Mouse (Mus musculus): ENCODE results near the gene Aven. TPM values are rescaled to one million over a fixed set of nuclear protein-coding genes. Genes with fewer than 3 reads are reported as not detected.

Gene Aven
- polyA plus RNA-seq, 1 experiment from 2014 or later: 5.0 TPM

- Histone ChIP-seq H3K9ac (no peak overlapping the region), H3K4me2 (no peak overlapping the region), H3K4me3 (replicated peaks) (no peak overlapping the region), H3K36me3 (replicated peaks) (peaks cover 41% of the 10 kb centered on the region), H3K4me1 (replicated peaks) (no peaks in the 10 kb centered on the region), H3K27me3 (no peaks in the 10 kb centered on the region), H3K9me3 (replicated peaks) (no peaks in the 10 kb centered on the region), H3K27ac (replicated peaks) (no peak overlapping the region)
- ATAC-seq (ENCODE audit: insufficient read depth): no peak
- WGBS (ENCODE audit: insufficient replicate concordance): 65% methylated on average over 5 of the region's 5 CpGs
Measured at GRCm38 (mm10) chr2:112470961-112471381, 21.8 kb upstream of the Aven start.

GRCm38 (mm10) chr2:112472076-112472475 is 20.7 kb upstream of the Aven start:
- Histone ChIP-seq H3K36me3 (replicated peaks) (peaks cover 32% of the 10 kb centered on the region), H3K27ac (replicated peaks) (no peak overlapping the region), H3K9me3 (replicated peaks) (no peaks in the 10 kb centered on the region), H3K4me3 (replicated peaks) (no peak overlapping the region), H3K9ac (no peak overlapping the region), H3K27me3 (no peaks in the 10 kb centered on the region), H3K4me2 (no peak overlapping the region), H3K4me1 (replicated peaks) (no peaks in the 10 kb centered on the region)
- 72% methylated on average over 2 of the region's 2 CpGs for WGBS (ENCODE audit: insufficient replicate concordance)
- no peak for ATAC-seq (ENCODE audit: insufficient read depth)

- no peak overlapping the region for H3K4me2 ChIP-seq
- 46% methylated on average over 5 of the region's 5 CpGs for WGBS (ENCODE audit: insufficient replicate concordance)
- H3K36me3 ChIP-seq (replicated peaks): peaks cover 4% of the 10 kb centered on the region; the same call in 1 of the 2 replicates
- no peak overlapping the region for H3K27ac ChIP-seq (replicated peaks)
- no peak for ATAC-seq (ENCODE audit: insufficient read depth)
- no peak overlapping the region for H3K9ac ChIP-seq
- H3K9me3 ChIP-seq (replicated peaks): no peaks in the 10 kb centered on the region
- H3K4me3 ChIP-seq (replicated peaks): no peak overlapping the region
- no peaks in the 10 kb centered on the region for H3K27me3 ChIP-seq
- no peaks in the 10 kb centered on the region for H3K4me1 ChIP-seq (replicated peaks)
Measured at GRCm38 (mm10) chr2:112474997-112475724, 17.6 kb upstream of the Aven start.

DNA sequence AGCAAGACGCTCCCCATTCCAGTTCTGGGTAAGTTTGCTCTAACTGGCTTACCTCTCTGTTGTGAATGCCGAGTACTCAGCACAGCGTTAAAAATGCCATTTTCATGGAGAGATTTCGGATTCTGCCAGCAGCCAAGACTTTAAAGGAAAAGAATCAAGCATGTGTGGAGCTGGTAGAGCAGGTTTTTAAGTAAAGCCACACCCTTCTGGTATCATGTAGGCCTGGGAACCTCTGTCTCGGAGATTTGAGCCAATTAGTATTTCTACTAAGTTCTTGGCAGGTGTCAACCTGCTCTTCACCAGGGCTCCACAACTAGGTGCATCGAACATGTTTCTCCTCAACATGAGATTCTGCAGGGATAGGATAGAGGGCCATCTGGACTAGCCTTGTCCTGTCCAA is 16.2 kb upstream of the Aven start:
- no peak overlapping the region for H3K4me3 ChIP-seq (replicated peaks)
- H3K9ac ChIP-seq: no peak overlapping the region
- ATAC-seq (ENCODE audit: insufficient read depth): no peak
- no peak overlapping the region for H3K4me2 ChIP-seq
- no peaks in the 10 kb centered on the region for H3K27me3 ChIP-seq
- no peaks in the 10 kb centered on the region for H3K9me3 ChIP-seq (replicated peaks)
- no peak overlapping the region for H3K27ac ChIP-seq (replicated peaks)
- WGBS (ENCODE audit: insufficient replicate concordance): 66% methylated on average over 6 of the region's 6 CpGs
- no peaks in the 10 kb centered on the region for H3K4me1 ChIP-seq (replicated peaks)
- no peaks in the 10 kb centered on the region for H3K36me3 ChIP-seq (replicated peaks)

GRCm38 (mm10) chr2:112480669-112481068 is 12.1 kb upstream of the Aven start, which contains the start of gene Chrm5:
Gene Chrm5 (minus strand): TSS chr2:112480769.
- 74% methylated on average over 5 of the region's 5 CpGs for WGBS (ENCODE audit: insufficient replicate concordance)
- ATAC-seq (ENCODE audit: insufficient read depth): no peak
- no peak within 1 kb of the TSS for H3K9ac ChIP-seq
- no peak within 1 kb of the TSS for H3K4me3 ChIP-seq (replicated peaks)
- no peaks in the 10 kb centered on the region for H3K36me3 ChIP-seq (replicated peaks)
- no peaks in the 10 kb centered on the region for H3K9me3 ChIP-seq (replicated peaks)
- H3K4me2 ChIP-seq: no peak within 1 kb of the TSS
- H3K27ac ChIP-seq (replicated peaks): no peak within 1 kb of the TSS
- H3K4me1 ChIP-seq (replicated peaks): no peaks in the 10 kb centered on the region
- H3K27me3 ChIP-seq: peaks cover 3% of the 10 kb centered on the region; the same call in 1 of the 2 replicates

DNA sequence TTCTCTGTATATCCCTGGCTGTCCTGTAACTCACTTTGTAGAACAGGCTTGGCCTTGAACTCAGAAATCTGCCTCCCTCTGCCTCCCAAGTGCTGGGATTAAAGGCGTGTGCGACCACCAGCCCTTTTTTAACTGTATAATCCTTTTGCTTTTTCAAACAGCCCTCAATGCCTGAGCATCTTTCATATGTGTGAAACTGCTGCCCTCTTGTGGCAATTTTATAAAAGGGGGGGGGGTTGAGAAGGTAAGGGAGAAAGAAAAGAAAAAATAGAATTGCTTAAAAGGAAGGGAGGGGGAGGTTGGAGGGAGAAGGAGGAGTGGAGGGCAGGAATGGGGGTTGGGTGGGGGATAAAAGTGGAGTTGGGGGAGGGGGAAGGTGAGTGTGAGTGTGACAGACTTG is 11.2 kb upstream of the Aven start:
- no peak overlapping the region for H3K27ac ChIP-seq (replicated peaks)
- 4% methylated on average over 2 of the region's 2 CpGs for WGBS (ENCODE audit: insufficient replicate concordance)
- peaks cover 3% of the 10 kb centered on the region; the same call in 1 of the 2 replicates for H3K27me3 ChIP-seq
- H3K4me2 ChIP-seq: no peak overlapping the region
- H3K36me3 ChIP-seq (replicated peaks): no peaks in the 10 kb centered on the region
- H3K9ac ChIP-seq: no peak overlapping the region
- no peaks in the 10 kb centered on the region for H3K4me1 ChIP-seq (replicated peaks)
- H3K4me3 ChIP-seq (replicated peaks): no peak overlapping the region
- no peaks in the 10 kb centered on the region for H3K9me3 ChIP-seq (replicated peaks)
- no peak for ATAC-seq (ENCODE audit: insufficient read depth)

GRCm38 (mm10) chr2:112482533-112483333 is 10.0 kb upstream of the Aven start:
- H3K4me2 ChIP-seq: no peak overlapping the region
- WGBS (ENCODE audit: insufficient replicate concordance): 65% methylated on average over 5 of the region's 5 CpGs
- H3K36me3 ChIP-seq (replicated peaks): no peaks in the 10 kb centered on the region
- ATAC-seq (ENCODE audit: insufficient read depth): no peak
- H3K4me3 ChIP-seq (replicated peaks): no peak overlapping the region
- H3K9me3 ChIP-seq (replicated peaks): no peaks in the 10 kb centered on the region
- H3K27ac ChIP-seq (replicated peaks): no peak overlapping the region
- peaks cover 3% of the 10 kb centered on the region; the same call in 1 of the 2 replicates for H3K27me3 ChIP-seq
- H3K4me1 ChIP-seq (replicated peaks): no peaks in the 10 kb centered on the region
- no peak overlapping the region for H3K9ac ChIP-seq

DNA sequence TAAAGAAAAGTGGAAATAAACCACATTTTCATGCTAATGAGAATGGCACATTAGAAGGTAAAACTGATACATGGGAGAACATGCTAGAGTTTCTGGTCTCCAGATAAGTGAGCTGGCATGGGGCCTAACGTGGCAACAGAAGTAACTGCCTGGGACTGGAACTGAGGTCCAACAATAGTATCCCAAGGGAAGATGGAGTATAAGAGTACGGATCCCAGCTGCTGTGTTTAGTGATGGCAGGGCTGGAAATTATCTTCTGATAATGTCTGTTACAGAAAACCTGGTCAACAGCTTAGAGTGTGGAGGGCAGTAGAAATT is 9.5 kb upstream of the Aven start:
- 71% methylated on average over 2 of the region's 2 CpGs for WGBS (ENCODE audit: insufficient replicate concordance)
- H3K9me3 ChIP-seq (replicated peaks): no peaks in the 10 kb centered on the region
- peaks cover 3% of the 10 kb centered on the region; the same call in 1 of the 2 replicates for H3K27me3 ChIP-seq
- no peaks in the 10 kb centered on the region for H3K4me1 ChIP-seq (replicated peaks)
- no peak overlapping the region for H3K4me2 ChIP-seq
- no peaks in the 10 kb centered on the region for H3K36me3 ChIP-seq (replicated peaks)
- H3K4me3 ChIP-seq (replicated peaks): no peak overlapping the region
- H3K27ac ChIP-seq (replicated peaks): no peak overlapping the region
- no peak for ATAC-seq (ENCODE audit: insufficient read depth)
- H3K9ac ChIP-seq: no peak overlapping the region

- no peaks in the 10 kb centered on the region for H3K9me3 ChIP-seq (replicated peaks)
- H3K4me2 ChIP-seq: no peak overlapping the region
- ATAC-seq (ENCODE audit: insufficient read depth): no peak
- 63% methylated on average over 2 of the region's 2 CpGs for WGBS (ENCODE audit: insufficient replicate concordance)
- peaks cover 3% of the 10 kb centered on the region; the same call in 1 of the 2 replicates for H3K27me3 ChIP-seq
- H3K4me3 ChIP-seq (replicated peaks): no peak overlapping the region
- no peak overlapping the region for H3K27ac ChIP-seq (replicated peaks)
- H3K4me1 ChIP-seq (replicated peaks): no peaks in the 10 kb centered on the region
- no peak overlapping the region for H3K9ac ChIP-seq
- no peaks in the 10 kb centered on the region for H3K36me3 ChIP-seq (replicated peaks)
Measured at GRCm38 (mm10) chr2:112484886-112485285, 7.9 kb upstream of the Aven start.

DNA sequence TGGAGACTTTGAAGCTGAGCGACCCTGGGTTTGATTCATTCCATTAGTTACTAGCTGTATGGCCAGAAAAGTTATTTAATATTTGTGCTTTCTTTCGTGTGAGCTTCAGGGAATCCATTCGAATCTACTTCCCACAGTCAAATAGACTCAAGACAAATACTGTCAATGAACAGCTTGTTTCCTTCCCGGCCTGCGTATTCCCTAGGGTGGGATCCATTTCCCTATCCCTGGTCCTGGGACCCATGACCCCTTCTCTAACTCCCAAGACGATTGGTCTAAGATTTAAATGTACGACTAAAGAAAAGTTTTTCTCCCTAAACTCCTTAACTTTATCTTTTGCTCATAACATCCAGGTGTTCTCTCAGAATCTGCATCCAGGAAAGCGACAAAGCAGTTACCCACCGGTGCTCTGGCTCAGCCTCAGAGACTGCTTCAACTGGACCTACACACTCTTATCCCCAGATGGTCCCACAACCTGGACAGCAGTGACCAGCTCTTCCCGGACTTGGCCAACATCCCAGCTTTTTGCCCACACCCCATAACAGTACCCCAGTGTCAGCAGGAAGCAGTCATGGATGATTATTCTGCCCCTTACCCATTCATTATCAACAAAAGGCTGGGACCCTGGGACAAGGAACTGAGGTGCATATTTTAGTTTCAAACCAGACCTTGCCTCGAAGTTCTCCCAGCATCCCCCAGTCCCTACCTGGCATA is 2.1 kb upstream of the Aven start:
- H3K4me2 ChIP-seq: no peak overlapping the region
- H3K9me3 ChIP-seq (replicated peaks): no peaks in the 10 kb centered on the region
- no peaks in the 10 kb centered on the region for H3K36me3 ChIP-seq (replicated peaks)
- no peaks in the 10 kb centered on the region for H3K27me3 ChIP-seq
- H3K27ac ChIP-seq (replicated peaks): no peak overlapping the region
- H3K9ac ChIP-seq: no peak overlapping the region
- H3K4me1 ChIP-seq (replicated peaks): peaks cover 28% of the 10 kb centered on the region
- 73% methylated on average over 11 of the region's 11 CpGs for WGBS (ENCODE audit: insufficient replicate concordance)
- H3K4me3 ChIP-seq (replicated peaks): no peak overlapping the region
- ATAC-seq (ENCODE audit: insufficient read depth): no peak

DNA sequence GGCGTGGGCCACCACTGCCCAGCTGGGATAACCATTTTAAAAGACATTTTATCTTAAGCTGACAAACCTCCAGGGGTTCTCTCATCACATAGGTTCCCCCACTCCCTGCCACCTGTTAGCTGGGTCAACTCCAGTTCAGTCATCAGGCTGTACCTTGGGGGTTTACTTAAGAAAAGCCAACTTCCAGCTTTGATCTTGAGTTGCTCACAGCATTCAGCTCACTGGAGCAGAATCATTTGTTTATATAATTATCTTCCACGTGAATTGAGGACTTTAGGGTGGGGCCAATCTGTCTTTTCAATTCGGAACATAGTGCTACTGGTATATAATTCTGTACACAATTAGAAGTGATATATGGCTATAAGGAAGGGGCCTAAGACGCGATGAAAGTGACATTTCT is 1.1 kb upstream of the Aven start:
- Histone ChIP-seq H3K4me1 (replicated peaks) (peaks cover 28% of the 10 kb centered on the region), H3K27ac (replicated peaks) (no peak overlapping the region), H3K9ac (no peak overlapping the region; the same call in 1 of the 2 replicates), H3K4me3 (replicated peaks) (no peak overlapping the region), H3K27me3 (no peaks in the 10 kb centered on the region), H3K36me3 (replicated peaks) (no peaks in the 10 kb centered on the region), H3K4me2 (peak overlapping the region; percentile 96), H3K9me3 (replicated peaks) (no peaks in the 10 kb centered on the region)
- WGBS (ENCODE audit: insufficient replicate concordance): 61% methylated on average over 5 of the region's 5 CpGs
- ATAC-seq (ENCODE audit: insufficient read depth): no peak
